Mouse (Mus musculus) liver, adult (tissue): Measurements from ENCODE around the gene Ppib.

Source experiments
- GATA4 ChIP-seq: IDR thresholded peaks from 2 replicates; pipeline ENCODE4 v1.6.1; 2014; ENCODE audit warnings: mild to moderate bottlenecking, low read length; ENCODE audit not compliant: insufficient replicate concordance

Ppib gene

DNA sequence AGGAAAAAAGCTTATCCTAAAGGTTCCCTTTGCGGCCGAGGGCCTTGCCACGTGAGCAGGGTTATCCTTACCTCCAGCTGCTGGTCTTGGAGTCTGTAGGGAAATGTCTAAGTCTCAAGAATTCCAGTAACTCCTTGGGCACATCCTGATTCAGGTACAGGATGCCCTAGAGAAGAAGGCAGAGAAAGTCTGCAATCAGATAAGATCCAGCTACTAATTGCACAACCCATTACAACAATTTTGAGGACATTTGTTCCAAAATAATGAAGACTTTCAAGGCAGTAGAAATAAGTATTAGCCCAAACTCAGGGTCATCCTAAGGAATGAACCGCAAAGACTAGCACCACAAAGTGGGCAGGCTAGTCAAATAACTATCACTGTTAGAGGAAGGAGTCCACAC is 8.0 kb downstream of the Ppib start:
- TF ChIP-seq GATA4 = no peak

DNA sequence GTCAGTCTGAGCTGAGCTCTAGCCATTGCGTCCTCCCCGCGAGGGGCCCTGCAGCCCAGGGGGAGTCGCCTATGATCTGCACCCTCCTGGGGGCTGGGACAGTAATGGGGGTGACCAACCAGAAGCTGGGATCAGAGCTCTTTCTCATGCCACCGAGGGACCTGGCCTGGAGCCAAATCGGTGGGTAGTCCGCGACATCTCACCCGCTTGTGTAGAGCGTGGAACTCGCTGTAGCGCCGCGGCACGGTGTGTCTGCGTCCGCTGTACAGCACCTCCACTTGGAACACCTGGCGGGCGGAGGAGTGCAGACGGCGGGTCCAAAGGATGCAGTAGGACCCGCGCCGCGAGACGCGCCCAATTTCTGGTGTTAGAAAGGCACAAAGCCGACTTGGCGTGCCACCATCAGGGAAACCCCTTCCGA is 9.0 kb downstream of the Ppib start:
- TF ChIP-seq GATA4 = no peak

DNA sequence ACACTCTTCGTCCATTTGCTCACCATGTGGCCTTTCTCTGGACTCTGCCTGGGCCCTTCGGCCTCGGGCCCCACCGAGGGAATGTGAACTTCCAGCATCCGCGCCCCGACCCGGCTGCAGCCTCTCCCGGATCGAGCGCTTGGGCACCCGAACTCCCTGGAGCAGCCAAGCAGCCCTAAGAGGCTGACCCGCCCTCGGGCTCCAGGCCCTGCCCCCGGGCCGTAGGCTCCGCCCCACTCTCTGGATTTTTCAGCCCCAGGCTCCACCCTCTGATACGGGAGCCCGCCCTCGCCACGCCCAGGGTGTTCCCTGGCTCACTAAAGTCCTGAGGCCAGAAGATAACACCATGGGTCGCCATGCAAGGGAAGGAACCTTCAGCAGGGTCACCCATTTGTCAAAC is 9.6 kb downstream of the Ppib start, which contains the start of gene Snx22:
Gene Snx22, minus strand, starts transcription at position 137 of the 400 bp plus-strand sequence.
- no peak for TF ChIP-seq GATA4

DNA sequence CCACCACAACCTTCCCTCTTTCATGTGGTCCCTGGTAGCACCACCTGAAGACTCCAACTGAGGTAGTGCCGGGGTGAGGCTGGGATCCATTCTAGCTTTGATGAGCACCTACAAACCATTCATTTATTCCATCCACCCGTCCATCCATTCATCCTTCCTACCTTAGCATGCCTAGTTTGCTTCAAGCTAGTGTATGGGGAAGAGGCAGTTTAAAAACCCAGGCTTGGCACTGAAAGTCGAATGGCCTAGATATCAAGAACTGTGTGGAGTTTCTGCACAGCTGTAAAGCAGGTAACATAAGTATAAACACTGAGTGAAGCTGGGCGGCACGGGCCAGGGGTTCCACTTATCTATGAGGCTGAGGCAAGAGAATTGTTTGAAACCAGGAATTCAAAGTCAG is 10.1 kb downstream of the Ppib start:
- no peak for TF ChIP-seq GATA4

DNA sequence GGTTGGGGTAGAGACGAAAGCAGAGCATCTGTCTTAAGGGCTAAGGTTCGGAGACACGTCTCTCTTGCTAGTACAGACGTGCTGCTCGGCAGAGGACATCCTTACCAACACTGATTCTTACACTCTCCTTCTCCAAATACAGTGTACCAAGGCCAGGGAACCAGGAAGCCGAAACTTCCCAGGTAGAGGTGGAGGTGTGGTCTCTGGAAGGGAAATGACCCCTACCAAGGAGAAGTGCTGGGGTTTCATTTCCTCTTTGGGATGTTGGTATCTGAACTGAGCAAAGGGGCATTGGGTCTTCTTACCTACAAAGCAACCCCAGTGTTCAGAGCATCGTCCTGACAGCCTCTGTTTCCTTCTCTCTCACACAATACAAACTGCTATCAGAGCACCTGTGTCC is 12.7 kb downstream of the Ppib start:
- TF ChIP-seq GATA4 = no peak

DNA sequence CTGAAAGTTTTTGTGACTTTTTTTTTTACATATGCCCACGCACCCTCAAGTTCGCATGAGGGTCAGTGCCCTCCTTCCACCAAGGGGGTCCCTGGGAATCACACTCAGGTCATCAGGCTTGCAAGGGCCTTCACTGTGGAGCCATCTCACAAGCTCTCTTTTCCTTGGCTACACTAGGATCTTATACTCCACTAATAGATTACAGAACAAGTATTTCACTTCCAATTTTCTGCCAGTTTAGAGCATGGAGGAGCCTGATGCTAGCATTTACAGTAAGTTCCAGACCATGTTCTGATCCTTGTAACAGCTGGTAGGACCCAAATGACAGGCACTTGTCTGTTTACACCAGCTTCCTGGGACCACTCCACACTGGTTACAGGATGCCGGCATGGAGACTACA is 18.1 kb downstream of the Ppib start:
- TF ChIP-seq GATA4 = no peak

DNA sequence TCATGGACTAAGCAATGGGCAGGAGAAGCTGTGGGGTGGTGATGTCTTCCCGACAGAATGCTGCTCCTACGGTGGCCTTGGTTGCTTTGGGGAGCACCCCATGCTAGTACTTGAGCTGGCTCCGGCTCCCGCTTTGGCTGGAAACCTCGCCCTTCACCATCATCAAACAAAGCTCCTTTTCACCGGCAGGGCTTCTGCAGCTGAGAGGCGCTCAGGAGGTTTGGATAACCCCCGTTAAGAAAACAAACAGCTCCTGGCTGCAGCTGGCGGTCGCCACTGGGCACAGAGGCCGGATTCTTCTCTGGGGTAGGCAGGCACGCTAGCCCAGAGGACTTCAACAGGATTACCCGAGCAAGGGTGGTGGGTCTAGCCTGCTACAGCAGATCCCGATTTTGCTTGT is 18.5 kb downstream of the Ppib start:
- no peak for TF ChIP-seq GATA4

DNA sequence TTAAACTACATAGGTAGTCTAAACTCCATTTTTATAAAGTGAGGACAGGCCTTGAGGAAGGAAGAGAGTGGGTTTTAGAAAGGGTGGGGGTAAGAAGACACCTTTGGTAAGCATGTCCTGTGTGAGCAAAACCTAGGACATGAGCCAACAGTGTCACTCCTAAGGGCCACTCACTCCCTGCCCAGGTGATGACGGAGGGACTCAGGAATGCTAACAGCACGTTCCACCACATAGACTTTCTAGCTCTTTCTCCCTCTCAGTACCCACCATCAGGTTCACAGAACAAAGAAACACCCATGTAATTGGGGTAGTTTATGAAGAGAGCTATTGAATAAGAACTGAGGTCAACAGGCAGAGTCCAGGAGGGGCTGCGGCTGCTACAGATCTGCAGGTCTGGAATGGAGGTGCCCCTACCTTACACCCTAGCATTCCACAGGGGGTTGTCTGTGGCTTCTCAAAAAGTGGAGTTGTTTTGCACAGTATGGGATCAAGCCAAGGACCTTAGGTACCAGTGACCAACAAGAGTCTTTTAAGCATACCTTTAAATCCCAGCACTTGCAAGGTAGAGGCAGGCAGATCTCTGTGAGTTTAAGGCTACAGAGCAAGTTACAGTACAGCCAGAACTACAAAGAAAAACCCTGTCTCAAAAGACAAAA is 20.9 kb downstream of the Ppib start:
- no peak for TF ChIP-seq GATA4

DNA sequence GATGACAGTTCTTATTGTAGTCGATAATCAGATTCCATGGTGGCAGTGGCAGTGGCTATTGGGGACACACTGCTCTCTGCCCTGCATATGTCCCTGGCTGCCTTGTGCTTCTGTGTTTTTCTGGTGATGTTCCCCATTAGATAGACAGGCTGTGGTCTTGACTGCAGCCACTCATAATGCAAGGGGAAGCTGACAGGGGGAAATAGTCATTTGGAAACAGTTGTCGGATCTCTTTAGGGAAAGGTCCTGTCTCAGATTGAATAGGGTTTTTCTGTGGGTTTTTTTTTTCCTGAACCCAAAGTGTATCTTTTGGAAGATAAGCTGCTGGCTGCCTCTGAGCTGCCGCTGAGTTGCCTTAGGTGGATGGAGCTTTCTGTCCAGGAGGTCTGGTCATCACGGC is 22.0 kb downstream of the Ppib start:
- TF ChIP-seq GATA4 = no peak

DNA sequence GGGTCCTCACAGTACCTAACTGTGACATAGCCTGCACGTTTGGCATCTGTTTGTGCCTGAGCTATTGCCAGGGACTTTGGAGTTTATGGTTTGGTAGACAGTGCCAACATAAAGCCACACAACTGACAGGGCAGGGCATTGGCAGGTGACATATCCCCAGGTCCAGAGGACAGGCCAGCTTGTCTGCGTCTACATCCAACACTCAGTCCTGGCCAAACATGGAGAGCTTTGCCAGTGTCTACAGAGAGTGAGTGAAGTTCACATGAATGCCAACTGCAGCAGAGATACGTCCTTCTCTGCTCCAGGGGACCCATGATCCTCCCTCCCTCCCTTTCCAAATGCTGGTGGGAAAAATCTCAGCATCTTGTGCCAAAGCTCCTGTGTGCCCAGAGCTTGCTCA is 24.1 kb downstream of the Ppib start:
- TF ChIP-seq GATA4 = no peak

DNA sequence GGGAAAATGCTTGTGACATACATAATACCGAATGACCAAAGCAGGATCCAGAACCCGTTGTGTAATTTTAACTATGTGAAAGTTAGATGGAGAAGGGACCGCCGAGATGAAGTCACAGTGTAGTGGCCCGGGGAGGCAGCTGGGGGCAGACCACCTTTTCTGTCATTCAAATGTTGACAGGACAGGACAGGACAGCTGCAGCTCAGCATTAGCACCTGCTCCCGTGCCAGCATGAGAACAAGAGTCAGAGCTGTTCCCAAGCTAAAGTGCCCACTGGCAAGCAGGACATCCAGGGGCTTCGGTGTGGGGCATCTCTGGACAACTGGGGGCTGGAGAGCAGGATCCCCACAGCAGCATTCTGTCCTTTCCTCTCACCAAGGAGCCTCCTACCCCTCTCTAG is 27.0 kb downstream of the Ppib start:
- TF ChIP-seq GATA4 = no peak

DNA sequence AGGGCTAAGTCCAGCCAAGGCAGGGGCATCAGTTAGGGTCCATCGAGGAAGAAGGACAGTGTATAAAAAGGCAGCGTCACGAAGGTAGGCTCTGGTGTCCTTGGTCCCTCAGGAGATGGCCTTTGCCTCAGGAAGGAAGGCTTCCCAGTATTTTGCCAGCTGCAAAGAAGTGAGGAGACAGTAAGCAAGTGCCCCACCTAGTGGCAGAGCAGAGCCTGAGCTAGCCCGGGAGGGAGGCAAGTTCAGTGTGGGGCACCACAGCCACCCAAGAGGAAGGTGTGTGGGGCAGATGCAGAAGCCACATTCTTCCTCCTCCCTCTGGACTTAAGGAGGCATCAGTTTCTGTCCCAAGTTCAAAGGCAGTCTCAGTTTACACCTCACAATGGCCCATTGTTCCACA is 28.4 kb downstream of the Ppib start:
- TF ChIP-seq GATA4 = no peak

DNA sequence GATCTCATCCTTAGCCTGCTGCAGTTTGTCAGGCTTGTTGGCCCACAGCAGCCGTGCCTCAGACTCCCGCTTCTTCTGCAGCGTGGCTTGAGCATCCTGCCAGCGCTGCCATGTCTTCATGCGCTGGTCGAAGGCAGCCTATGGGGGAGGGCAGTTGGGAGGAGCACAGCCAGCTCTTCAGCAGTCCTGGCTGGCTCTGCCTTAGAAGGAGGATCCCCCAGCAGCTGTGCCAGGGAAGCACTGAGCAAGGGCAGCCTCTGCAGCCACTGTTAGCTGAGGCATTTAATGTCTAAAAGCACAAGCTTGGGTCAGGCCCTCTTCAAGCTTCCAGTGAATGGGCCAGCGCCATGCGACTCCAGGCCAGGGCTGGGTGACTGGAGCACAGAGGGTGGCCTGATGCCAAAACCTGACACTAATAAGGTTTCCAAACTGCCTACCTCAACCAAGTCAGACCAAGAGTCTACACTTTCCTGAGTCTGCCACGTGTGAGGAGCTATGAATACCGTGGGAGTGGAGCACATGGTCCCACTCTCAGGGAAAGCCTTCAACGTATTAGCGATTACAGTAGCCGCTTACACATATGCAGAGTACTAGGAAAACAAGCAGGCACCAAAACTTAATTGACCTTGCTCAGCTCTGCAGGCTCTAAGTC is 30.7 kb downstream of the Ppib start:
- no peak for TF ChIP-seq GATA4

DNA sequence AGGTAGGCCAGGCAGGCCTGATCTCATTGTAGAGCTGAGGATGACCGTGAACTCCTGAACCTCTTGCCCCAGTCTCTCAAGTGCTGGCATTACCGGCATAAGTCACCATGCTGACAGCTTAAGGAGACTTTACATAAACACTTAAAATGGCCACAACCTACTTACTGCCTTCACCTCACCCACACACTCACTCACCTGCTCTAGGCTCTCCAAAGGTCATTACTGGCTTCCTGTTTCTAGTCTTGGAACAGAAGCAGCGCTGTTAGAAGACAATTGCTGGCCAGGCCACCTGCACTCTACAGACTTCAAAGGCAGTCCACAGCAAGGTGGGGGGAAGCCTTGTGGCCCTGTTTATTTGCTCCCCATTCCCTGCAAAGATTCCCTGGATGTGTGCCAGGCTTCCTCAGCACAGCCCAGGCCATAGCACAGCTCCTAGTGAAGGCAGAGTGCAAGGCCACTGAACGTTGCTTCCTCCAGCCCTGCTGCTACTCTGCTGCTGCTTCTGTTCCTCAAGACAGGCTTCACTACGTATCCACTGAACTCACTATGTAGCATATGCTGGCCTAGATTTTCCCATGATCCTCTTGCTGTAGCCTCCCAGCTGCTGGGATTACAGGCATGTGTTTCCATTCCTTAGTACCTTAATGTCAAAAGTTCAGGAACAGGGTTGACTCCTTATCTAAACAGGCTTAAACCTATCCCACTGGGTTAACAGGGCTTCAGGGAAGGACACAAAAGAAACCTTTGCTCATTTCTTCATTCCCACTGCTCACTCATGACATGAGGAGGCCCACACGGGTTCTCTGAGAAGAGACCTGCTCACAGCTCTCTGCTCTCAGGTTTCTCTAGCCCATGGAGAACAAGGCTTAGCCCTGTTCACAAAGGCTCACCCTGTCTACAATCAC is 31.6 kb downstream of the Ppib start:
- no peak for TF ChIP-seq GATA4

DNA sequence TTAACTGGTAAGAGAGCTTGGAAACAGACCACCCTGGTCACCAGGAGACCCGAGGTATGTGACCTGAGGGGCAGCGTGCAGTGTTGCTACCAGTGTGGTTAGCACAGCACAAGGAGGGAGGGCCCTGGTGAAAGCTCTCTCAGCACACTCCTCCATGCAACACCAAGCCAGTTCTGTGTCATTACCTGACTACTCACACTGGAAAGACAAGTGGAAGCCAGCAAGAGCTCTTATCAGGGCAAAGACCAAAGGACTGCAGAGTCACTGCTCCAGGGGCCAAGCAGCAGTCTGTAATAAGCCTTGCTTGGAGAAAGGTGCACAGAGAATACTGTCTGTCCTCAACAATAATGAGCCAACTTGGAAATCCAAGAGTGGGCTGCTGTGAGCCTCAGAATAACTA is 32.6 kb downstream of the Ppib start:
- TF ChIP-seq GATA4 = no peak

DNA sequence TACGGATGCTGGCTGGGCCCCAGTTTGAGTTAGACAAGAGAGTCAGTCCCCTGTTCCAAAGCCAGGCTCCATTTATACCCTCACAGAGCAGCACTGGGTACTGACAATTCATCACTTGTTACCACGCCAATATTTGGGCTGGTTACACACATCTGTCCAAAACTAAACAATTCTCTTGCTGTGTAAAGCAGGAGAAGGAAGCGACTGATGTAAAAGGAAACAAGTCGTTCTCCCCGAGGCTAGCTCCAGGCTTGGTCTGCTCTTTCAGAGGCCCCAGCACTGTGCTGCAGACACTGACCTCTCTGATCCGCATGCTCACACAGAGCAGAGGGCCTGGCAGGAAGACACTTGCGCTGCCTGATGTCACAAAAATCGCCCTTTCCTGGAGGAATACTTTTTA is 41.6 kb downstream of the Ppib start:
- TF ChIP-seq GATA4 = no peak

DNA sequence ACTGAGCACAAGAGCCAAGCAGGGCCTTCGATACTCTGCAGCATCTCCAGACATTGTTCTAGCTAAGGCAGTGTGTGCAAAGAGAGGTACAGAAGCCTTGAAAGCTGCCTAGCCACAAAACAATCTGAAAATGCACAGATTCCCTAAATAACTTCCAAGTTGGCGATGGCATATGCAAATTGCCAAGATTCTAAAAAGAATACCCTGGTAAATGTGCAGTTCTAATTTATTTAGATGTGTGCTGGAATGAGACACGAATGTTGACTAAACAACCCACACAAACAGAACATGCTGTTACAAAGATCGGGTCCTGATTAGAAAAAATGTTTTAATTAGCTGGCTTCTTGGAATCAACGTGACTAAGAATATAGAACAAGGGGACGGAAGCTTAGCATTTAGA is 42.6 kb downstream of the Ppib start:
- no peak for TF ChIP-seq GATA4

DNA sequence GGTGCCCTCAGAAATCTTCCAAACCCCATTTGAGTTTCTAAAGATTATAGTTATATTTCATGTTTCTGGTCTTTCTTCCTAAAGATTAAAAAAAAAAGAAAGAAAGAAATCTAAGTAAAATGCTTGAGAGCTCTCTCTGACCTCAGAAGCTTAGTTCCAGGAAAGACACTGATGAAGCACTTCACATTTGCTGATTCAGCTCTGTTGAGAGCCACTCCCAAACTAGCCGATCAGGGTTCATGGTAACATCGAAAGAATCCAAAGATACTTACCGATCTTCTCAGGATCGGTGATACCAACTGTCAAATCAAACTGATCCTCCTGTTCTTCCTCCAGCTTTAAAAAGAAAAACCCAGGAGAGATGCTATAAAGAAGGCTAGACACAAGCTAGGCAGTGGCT is 44.6 kb downstream of the Ppib start:
- TF ChIP-seq GATA4 = no peak
